Comparison of ENCODE assay signal across 19 mouse cellular contexts in the genomic region with DNA sequence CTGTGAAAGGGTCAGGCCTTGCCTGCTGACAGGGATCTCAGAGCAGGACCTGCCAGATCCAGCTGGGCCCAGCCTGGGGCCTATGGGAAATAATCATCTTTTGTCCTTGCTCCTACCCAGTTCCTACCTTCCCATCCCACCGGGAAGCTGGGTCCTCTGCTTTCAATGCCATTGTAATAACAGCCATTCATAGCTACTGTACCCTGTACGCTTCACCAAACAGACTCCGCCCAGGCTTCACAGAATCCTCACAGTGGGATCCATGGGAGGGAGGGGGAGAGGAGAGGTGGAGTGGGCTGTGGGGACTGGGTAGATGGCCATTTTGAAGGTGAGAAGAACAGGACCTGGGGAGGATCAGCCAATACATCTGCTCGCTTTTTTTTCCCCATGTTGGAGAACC. TPM values are rescaled to one million over a fixed set of nuclear protein-coding genes. Genes with fewer than 3 reads are reported as not detected.
"Had no signal": no experiment of that assay in that cellular context is flagged by ENCODE, and none has a peak within 500 bp of the region (broad histone marks: within the 10 kb centered on the region; RNA-seq: fewer than 3 reads in every experiment).

No protein-coding gene starts in this region.

- ATAC-seq: liver, postnatal 0 days had no signal

- H3K36me3 ChIP-seq: limb, embryonic 12.5 days; limb, embryonic 15.5 days; lung, embryonic 15.5 days had no signal

- H3K27ac ChIP-seq: kidney, postnatal 0 days; limb, embryonic 12.5 days; limb, embryonic 15.5 days; liver, embryonic 14.5 days; lung, embryonic 15.5 days had no signal

- H3K4me2 ChIP-seq: limb, embryonic 12.5 days; limb, embryonic 15.5 days; liver, embryonic 11.5 days; lung, embryonic 15.5 days; midbrain, embryonic 11.5 days had no signal

- H3K9me3 ChIP-seq: limb, embryonic 12.5 days; limb, embryonic 15.5 days; lung, embryonic 15.5 days had no signal

- H3K27me3 ChIP-seq: limb, embryonic 15.5 days; lung, embryonic 15.5 days had no signal

- DNase-seq: kidney, adult 2 months; kidney, postnatal 36 days; left cerebral cortex, postnatal 4 days; liver, postnatal 0 days; lung, postnatal 10 days; lung, postnatal 36 days; midbrain, embryonic 14.5 days; thymus, adult 18-20 months; thymus, postnatal 36 days had no signal

- H3K9ac ChIP-seq: limb, embryonic 12.5 days; limb, embryonic 15.5 days; liver, embryonic 14.5 days; liver, postnatal 0 days; lung, embryonic 15.5 days had no signal

- H3K4me1 ChIP-seq: limb, embryonic 12.5 days; limb, embryonic 15.5 days; lung, embryonic 15.5 days had no signal

- H3K4me3 ChIP-seq: limb, embryonic 12.5 days; limb, embryonic 15.5 days; lung, embryonic 15.5 days; megakaryocyte, embryonic 14.5 days had no signal

RNA-seq across cellular contexts. Expression of a gene that starts 41.8 kb away (rescaled TPM):
- total RNA-seq: layer of hippocampus, postnatal 14 days had no signal
- polyA plus RNA-seq: liver, embryonic 11.5 days; small intestine, adult 2 months had no signal
